Mouse (Mus musculus) stomach, embryonic 14.5 days (tissue): ENCODE results near the gene Hist1h2bh. TPM values are rescaled to one million over a fixed set of nuclear protein-coding genes. Genes with fewer than 3 reads are reported as not detected.
"Not testable (repeated sequence)": the region's sequence is repeated elsewhere in the genome, so short reads cannot be mapped to it uniquely, and the experiment has no call there.

Source experiments
- ATAC-seq: fragments of 200-750 bp; cut with Nextera tagmentation; 2 replicates; pipeline ENCODE4 v1.8.0; 2017; ENCODE audit warnings: low read depth, moderate TSS enrichment; ENCODE audit not compliant: insufficient number of reproducible peaks, insufficient read depth, low FRiP score
- H3K27ac ChIP-seq: fragments of 300-500 bp; sonication (generic); 2 replicates; pipeline ENCODE4 v1.5.1; 2014; ENCODE audit warnings: mild to moderate bottlenecking, low read length, moderate library complexity, mixed read lengths
- H3K27me3 ChIP-seq: fragments of 300-500 bp; sonication (generic); 2 replicates; pipeline ENCODE4 v1.6.1; 2014; ENCODE audit warnings: low read length, control low read depth, mixed read lengths; ENCODE audit not compliant: control insufficient read depth, insufficient read depth
- H3K36me3 ChIP-seq: fragments of 300-500 bp; sonication (generic); 2 replicates; pipeline ENCODE4 v1.6.1; 2014; ENCODE audit warnings: mild to moderate bottlenecking, control low read depth, low read length, moderate library complexity, mixed read lengths; ENCODE audit not compliant: control insufficient read depth, insufficient read depth
- H3K4me1 ChIP-seq: fragments of 300-500 bp; sonication (generic); 2 replicates; pipeline ENCODE4 v1.6.1; 2014; ENCODE audit warnings: low read length, control low read depth, mixed read lengths; ENCODE audit not compliant: control insufficient read depth, insufficient read depth
- H3K4me2 ChIP-seq: fragments of 300-500 bp; sonication (generic); replicated peaks from 2 replicates; pipeline ENCODE4 v1.6.1; 2014; ENCODE audit warnings: low read depth, low read length, control low read depth
- H3K4me3 ChIP-seq: fragments of 300-500 bp; sonication (generic); 2 replicates; pipeline ENCODE4 v1.5.1; 2014; ENCODE audit warnings: low read depth, low read length, control low read depth
- H3K9ac ChIP-seq: fragments of 300-500 bp; sonication (generic); replicated peaks from 2 replicates; pipeline ENCODE4 v1.6.1; 2014; ENCODE audit warnings: low read depth, mild to moderate bottlenecking, control low read depth, low read length, moderate library complexity, mixed read lengths
- H3K9me3 ChIP-seq: fragments of 300-500 bp; sonication (generic); 2 replicates; pipeline ENCODE4 v1.6.1; 2016; ENCODE audit warnings: low read depth, low read length, control low read depth; ENCODE audit not compliant: control insufficient read depth
- WGBS: fragments of 180-500 bp; shearing (Covaris S2); extraction: QIAGEN DNeasy Blood & Tissue Kit; methylation state at CpG from one replicate; pipeline ENCODE4 v1.1.7; 2014; 5-methylcytosine and 5-hydroxymethylcytosine counted together
- polyA plus RNA-seq: library from polyadenylated mRNA; unstranded; fragments of >200 nt; fragmentation: Nextera tagmentation; extraction: Ambion mirVana; gene quantifications from 2 replicates; pipeline ENCODE4 v1.2.1, GENCODE M21; 2014

Hist1h2bh gene
- polyA plus RNA-seq, 1 experiment from 2014 or later = 1.2 TPM

DNA sequence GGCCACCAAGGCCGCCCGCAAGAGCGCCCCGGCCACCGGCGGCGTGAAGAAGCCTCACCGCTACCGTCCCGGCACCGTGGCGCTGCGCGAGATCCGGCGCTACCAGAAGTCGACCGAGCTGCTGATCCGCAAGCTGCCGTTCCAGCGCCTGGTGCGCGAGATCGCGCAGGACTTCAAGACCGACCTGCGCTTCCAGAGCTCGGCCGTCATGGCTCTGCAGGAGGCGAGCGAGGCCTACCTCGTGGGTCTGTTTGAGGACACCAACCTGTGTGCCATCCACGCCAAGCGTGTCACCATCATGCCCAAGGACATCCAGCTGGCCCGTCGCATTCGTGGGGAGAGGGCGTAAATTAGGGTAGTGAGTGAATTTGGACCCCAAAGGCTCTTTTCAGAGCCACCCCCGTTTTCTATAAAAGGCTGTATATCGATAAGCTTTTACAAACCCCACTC lies 32.7 kb upstream of the Hist1h2bh start:
- 1% methylated on average over 8 of the region's 40 CpGs for WGBS

DNA sequence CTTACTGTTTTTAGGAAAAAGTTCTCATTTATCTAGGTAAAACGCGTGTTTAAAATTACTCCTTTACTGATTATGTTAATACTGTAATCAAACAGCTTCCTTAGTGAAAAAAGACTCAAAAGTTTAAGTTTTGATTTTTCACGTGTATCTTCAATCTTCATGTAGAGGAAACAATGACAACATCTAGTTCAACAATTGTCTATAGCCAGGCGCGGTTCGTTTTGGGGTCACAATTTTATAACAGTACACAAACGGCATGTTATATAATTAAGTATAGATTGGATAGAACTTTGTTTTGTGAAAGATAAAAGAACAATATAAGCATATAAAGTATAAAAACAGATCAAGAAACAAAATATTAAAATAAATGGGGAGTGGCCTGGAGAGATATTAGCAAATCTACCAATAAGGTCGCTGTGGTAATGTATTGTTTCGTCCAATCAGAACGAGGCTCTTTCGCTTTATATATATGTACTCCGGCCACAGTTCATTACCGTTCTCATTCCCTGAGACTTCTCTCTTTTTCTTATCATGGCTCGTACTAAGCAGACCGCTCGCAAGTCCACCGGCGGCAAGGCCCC lies 32.2 kb upstream of the Hist1h2bh start, which contains the start of gene Hist1h3d:
Gene Hist1h3d (plus strand): TSS at position 493 of the 581 bp plus-strand sequence.
- Histone ChIP-seq H3K4me2 (peak within 1 kb of the TSS; percentile 60), H3K36me3 (no peaks in the 10 kb centered on the region), H3K4me1 (peaks cover 7% of the 10 kb centered on the region; the same call in 1 of the 2 replicates), H3K9ac (peak within 1 kb of the TSS; percentile 69), H3K9me3 (no peaks in the 10 kb centered on the region), H3K4me3 (peak within 1 kb of the TSS; percentile 42), H3K27me3 (no peaks in the 10 kb centered on the region), H3K27ac (peak within 1 kb of the TSS; percentile 89)
- under 1% methylated on average over 18 of the region's 18 CpGs for WGBS
- peak; percentile 66 for ATAC-seq

More for the DNA sequence above, 32.7 kb upstream of the Hist1h2bh start:
- peaks cover 10% of the 10 kb centered on the region; the same call in 1 of the 2 replicates for H3K4me1 ChIP-seq
- H3K27ac ChIP-seq = peak overlapping the region; percentile 84
- ATAC-seq, H3K27me3 ChIP-seq, H3K36me3 ChIP-seq, H3K9me3 ChIP-seq: not testable (repeated sequence)
- peak overlapping the region; percentile 69 for H3K9ac ChIP-seq
- H3K4me2 ChIP-seq = peak overlapping the region; percentile 60
- H3K4me3 ChIP-seq = peak overlapping the region; percentile 42

DNA sequence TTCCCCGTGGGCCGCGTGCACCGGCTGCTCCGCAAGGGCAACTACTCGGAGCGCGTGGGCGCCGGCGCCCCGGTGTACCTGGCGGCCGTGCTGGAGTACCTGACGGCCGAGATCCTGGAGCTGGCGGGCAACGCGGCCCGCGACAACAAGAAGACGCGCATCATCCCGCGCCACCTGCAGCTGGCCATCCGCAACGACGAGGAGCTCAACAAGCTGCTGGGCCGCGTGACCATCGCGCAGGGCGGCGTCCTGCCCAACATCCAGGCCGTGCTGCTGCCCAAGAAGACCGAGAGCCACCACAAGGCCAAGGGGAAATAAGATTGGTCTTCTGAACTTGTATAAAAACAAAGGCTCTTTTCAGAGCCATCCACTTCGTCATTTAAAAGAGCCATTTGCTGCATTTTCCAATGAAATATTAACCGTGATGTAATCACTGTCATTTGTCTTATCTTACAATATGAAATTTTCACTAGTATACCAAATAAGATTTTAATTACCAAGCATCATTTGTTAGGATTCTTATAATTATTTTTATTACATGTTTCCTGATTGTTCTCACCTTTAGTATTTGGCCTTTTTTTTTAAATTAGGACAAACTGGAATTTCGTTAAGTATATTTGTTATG lies 31.5 kb upstream of the Hist1h2bh start:
- peak overlapping the region; percentile 42; the same call in 1 of the 2 replicates for H3K9ac ChIP-seq
- not testable (repeated sequence) for ATAC-seq, H3K36me3 ChIP-seq, H3K4me1 ChIP-seq, H3K27me3 ChIP-seq, H3K9me3 ChIP-seq
- WGBS = 0% methylated on average over 5 of the region's 39 CpGs
- peak overlapping the region; percentile 94 for H3K27ac ChIP-seq
- H3K4me2 ChIP-seq = peak overlapping the region; percentile 60
- peak overlapping the region; percentile 42 for H3K4me3 ChIP-seq

DNA sequence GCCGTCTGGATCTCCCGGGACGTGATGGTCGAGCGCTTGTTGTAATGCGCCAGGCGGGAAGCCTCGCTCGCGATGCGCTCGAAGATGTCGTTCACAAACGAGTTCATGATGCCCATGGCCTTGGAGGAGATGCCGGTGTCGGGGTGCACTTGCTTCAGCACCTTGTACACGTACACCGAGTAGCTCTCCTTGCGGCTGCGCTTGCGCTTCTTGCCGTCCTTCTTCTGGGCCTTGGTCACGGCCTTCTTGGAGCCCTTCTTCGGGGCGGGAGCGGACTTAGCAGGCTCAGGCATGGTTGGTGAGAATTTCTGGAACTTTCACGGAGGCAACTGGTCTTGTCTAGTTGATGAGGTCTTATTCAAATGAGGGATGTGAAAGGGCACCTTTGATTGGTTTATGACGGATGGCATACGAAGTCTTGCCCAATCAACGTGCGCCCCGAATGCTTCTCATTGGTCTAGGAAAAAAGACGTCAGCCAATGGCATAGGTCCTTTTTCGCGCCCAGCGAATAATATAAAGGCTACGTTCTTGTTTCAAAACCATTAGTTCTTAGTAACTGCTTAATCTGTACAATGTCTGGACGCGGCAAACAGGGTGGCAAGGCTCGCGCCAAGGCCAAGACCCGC lies 30.8 kb upstream of the Hist1h2bh start, which contains the start of the genes Hist1h2bf and Hist1h2ad:
Gene Hist1h2bf (minus strand): TSS at position 299 of the 627 bp plus-strand sequence.
Gene Hist1h2ad (plus strand): TSS at position 484 of the 627 bp plus-strand sequence.
- H3K4me1 ChIP-seq, H3K36me3 ChIP-seq, H3K27me3 ChIP-seq, H3K9me3 ChIP-seq: not testable (repeated sequence)
- Histone ChIP-seq H3K4me2 (peak within 1 kb of the TSS; percentile 60), H3K27ac (peak within 1 kb of the TSS; percentile 94), H3K4me3 (peak within 1 kb of the TSS; percentile 42), H3K9ac (peak within 1 kb of the TSS; percentile 42)
- ATAC-seq = peak; percentile 92
- under 1% methylated on average over 33 of the region's 42 CpGs for WGBS

- peak overlapping the region; percentile 22 for H3K9ac ChIP-seq
- peak overlapping the region; percentile 94 for H3K27ac ChIP-seq
- ATAC-seq, H3K36me3 ChIP-seq, H3K27me3 ChIP-seq, H3K9me3 ChIP-seq, H3K4me1 ChIP-seq: not testable (repeated sequence)
- 6% methylated on average over 18 of the region's 20 CpGs for WGBS
- peak overlapping the region; percentile 41 for H3K4me2 ChIP-seq
- H3K4me3 ChIP-seq = peak overlapping the region; percentile 27
These were observed 30.1 kb upstream of the Hist1h2bh start for GRCm38 (mm10) chr13:23573034-23573897.

DNA sequence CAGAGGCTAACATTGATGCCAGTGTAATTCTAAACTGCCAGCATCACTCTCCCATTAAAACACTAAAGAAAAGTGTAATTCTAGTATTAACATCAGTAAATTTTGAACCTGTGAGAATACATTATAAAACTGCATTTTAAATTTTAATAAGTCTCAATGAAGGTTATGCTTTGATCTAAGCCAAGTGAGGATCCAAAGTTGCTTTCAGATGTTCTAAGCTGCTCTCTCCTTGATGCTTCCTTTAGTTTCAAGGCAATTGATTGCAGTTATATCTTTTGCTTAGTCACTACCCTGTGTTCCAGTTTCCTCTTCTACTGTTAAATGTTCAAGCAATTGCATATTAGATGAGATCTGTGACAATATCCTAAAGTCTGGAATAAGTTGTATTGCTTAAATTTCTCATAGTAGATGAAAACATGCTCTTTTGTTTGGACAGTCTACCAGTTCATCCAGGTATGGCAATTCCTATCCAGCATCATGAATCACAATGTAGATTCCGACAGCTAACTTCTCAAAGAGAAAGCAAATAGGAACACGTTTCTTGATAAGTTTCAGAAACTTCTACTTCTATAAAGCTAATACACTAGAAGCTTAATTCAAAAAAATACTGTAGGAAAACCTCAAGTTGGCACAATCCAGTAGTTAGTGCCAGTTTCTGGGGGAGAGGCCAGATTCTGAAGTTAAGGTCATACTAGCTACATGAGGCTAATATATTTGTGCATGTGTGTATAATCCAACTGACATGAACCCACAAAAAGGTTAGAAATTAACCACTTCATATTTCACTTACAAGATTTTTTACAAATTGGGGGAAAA lies 29.2 kb upstream of the Hist1h2bh start:
- Histone ChIP-seq H3K27me3 (no peaks in the 10 kb centered on the region), H3K9me3 (no peaks in the 10 kb centered on the region), H3K4me1 (peaks cover 7% of the 10 kb centered on the region; the same call in 1 of the 2 replicates), H3K4me3 (peak overlapping the region; percentile 27), H3K36me3 (no peaks in the 10 kb centered on the region), H3K27ac (peak overlapping the region; percentile 94), H3K4me2 (peak overlapping the region; percentile 41), H3K9ac (peak overlapping the region; percentile 22)
- ATAC-seq = no peak
- 23% methylated on average over 2 of the region's 2 CpGs for WGBS

GRCm38 (mm10) chr13:23571504-23572217 lies 28.5 kb upstream of the Hist1h2bh start:
- ATAC-seq, H3K27me3 ChIP-seq, H3K9me3 ChIP-seq, H3K36me3 ChIP-seq, H3K4me1 ChIP-seq: not testable (repeated sequence)
- Histone ChIP-seq H3K4me2 (peak overlapping the region; percentile 41), H3K4me3 (peak overlapping the region; percentile 27), H3K9ac (peak overlapping the region; percentile 22), H3K27ac (peak overlapping the region; percentile 94)
- 0% methylated on average over 9 of the region's 34 CpGs for WGBS
